Mouse (Mus musculus): ENCODE measurements at regions not wholly inside any gene's neighbourhood (a gene's known extent, or its start where the extent isn't known, plus 50 kb on each side); places are given as distances from the start of the nearest gene placed in this dataset.

DNA sequence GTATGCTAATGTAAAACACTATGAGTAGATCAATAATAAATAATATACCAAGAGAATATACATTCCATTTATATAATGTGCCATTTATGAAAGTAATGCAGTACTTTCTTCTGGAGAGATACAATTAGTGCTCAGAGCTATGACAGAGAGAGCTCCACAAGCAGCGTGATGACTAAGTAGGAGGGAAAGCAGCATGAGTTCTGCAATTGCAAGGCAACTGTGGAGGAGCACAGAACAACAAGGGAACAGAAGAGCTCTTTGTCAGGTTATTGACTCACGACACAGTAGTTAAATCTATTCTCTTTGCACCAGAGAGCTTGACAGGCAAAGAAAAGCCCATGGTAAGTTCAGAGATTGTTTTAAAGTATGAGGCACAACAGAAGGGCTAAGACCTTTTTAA is 115.0 kb upstream of the Gnpda2 start:
- TF ChIP-seq CTCF (conservative IDR thresholded peaks at IDR 0.05; ENCODE audit: insufficient read depth, insufficient read length, low read depth, low read length) (no peak), POLR2A (IDR thresholded peaks at IDR 0.05; ENCODE audit: low read depth, low read length) (no peak)

All from kidney, adult 2 months (tissue).